Mouse (Mus musculus): Measurements from ENCODE around the gene Cops8.

Gene Cops8

GRCm38 (mm10) chr1:90652553-90652952 is 49.8 kb downstream of the Cops8 start:
- no peak for DNase-seq

GRCm38 (mm10) chr1:90656492-90657245 is 53.9 kb downstream of the Cops8 start:
- DNase-seq = peak in 1 of 2 experiments; percentile 52

- DNase-seq = no peak
Measured at GRCm38 (mm10) chr1:90657292-90658050, 54.7 kb downstream of the Cops8 start.

- DNase-seq = no peak
Measured at GRCm38 (mm10) chr1:90658581-90658980, 55.8 kb downstream of the Cops8 start.

- no peak for DNase-seq
Measured at GRCm38 (mm10) chr1:90660150-90660549, 57.4 kb downstream of the Cops8 start.

GRCm38 (mm10) chr1:90662491-90662890 is 59.7 kb downstream of the Cops8 start:
- peak; percentile 20 to 59 for DNase-seq
